Mouse (Mus musculus): ENCODE measurements around the gene Rftn2. TPM values are rescaled to one million over a fixed set of nuclear protein-coding genes. Genes with fewer than 3 reads are reported as not detected.
"Not testable (repeated sequence)": the region's sequence is repeated elsewhere in the genome, so short reads cannot be mapped to it uniquely, and the experiment has no call there.

Rftn2 gene
- polyA plus RNA-seq, 1 experiment, result not detected

DNA sequence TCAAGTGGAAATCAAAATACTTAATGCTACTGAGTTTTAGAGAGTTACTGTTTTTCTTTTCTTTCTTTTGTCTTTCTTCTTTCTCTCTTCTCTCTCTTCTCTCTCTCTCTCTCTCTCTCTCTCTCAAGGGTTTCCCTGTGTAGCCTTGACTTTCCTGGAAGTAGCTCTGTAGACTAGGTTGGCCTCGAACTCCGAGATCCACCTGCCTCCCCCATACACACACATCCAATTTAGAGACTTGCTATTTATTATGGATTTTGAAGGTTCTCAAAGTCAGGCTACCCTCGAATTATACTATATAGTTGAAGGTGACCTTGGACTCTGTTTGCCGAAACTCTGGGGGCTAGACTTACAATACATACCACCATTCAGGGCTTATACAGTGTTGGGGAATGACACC, 94.3 kb downstream of the Rftn2 start:
- Histone ChIP-seq H3K9me3 (no peaks in the 10 kb centered on the region), H3K36me3 (replicated peaks; ENCODE audit: low read length) (peaks cover 30% of the 10 kb centered on the region), H3K4me1 (peaks cover 27% of the 10 kb centered on the region), H3K27me3 (replicated peaks) (no peaks in the 10 kb centered on the region), H3K4me3 (replicated peaks) (peak overlapping the region; percentile 100)
- TF ChIP-seq FLI1 (IDR thresholded peaks at IDR 0.05; ENCODE audit: low read length), result no peak
- no peak for TF ChIP-seq GATA1 (IDR thresholded peaks at IDR 0.05; ENCODE audit: borderline replicate concordance, low read length)

DNA sequence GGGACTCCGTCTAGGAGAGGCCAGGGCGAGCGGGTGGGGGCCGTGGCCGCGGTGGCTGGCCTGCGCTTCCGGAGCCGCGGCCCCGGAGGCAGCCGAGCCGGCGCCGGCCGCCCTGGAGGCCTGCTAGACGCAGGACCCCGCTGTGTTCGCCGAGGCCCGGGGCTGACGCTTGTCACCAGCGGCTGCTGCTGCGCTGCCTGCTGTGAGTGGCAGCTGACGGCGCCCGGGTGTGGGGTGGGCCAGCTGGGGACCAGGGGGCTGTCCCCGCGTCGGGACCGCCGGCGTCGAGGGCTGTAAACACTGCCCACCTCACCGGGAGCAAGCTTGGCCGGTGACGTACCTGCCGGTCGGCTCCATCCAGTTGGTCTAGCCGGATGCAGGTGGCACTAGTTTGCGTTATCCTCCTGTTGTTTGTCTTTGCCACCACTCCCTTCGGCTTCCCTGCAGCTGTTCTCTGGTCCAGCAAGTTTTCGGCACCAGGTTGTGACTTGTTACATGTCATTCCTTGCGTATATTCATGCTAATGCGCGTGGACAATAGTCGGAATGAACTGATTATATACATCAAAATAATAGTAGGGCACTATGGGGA, 95.1 kb downstream of the Rftn2 start:
- H3K9me3 ChIP-seq, result no peaks in the 10 kb centered on the region

DNA sequence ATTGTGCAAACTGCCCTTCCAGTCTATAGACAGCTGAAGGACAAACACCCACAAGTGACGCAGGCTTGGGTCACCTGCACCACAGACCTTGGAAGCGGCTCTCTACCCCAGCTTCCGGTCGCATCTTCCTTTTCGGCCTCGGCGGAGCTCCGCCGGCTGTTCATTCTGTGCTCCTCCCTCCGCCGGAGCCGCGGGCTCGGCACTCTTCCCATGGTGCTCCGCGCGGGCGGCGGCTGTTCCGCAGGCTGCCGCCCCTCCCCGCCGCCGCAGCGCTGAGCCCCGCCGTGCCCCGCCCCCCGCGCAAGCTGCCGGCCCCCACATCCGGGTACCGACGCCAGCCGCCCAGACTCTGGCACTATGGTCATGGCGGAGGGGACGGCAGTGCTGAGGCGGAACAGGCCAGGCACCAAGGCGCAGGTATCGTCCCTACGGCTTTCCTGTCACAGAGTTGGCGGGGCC, 95.6 kb downstream of the Rftn2 start, which contains the start of gene Mob4:
Gene Mob4 (plus strand): TSS at position 289 of the 459 bp plus-strand sequence.
- TF ChIP-seq FLI1 (IDR thresholded peaks at IDR 0.05; ENCODE audit: low read length) (0 out of 2 replicates have a peak, but pooled peaks have one; percentile 17), GATA1 (IDR thresholded peaks at IDR 0.05; ENCODE audit: borderline replicate concordance, low read length) (no peak)
- Histone ChIP-seq H3K27me3 (replicated peaks) (no peaks in the 10 kb centered on the region), H3K4me3 (replicated peaks) (peak within 1 kb of the TSS; percentile 100), H3K36me3 (replicated peaks; ENCODE audit: low read length) (peaks cover 21% of the 10 kb centered on the region), H3K9me3 (no peaks in the 10 kb centered on the region), H3K4me1 (peaks cover 27% of the 10 kb centered on the region)

More for the DNA sequence above, 95.1 kb downstream of the Rftn2 start:
- Histone ChIP-seq H3K36me3 (replicated peaks; ENCODE audit: low read length) (peaks cover 24% of the 10 kb centered on the region), H3K4me1 (peaks cover 27% of the 10 kb centered on the region), H3K4me3 (replicated peaks) (peak overlapping the region; percentile 100), H3K27me3 (replicated peaks) (no peaks in the 10 kb centered on the region)
- TF ChIP-seq GATA1 (IDR thresholded peaks at IDR 0.05; ENCODE audit: borderline replicate concordance, low read length) (no peak), FLI1 (IDR thresholded peaks at IDR 0.05; ENCODE audit: low read length) (no peak)

DNA sequence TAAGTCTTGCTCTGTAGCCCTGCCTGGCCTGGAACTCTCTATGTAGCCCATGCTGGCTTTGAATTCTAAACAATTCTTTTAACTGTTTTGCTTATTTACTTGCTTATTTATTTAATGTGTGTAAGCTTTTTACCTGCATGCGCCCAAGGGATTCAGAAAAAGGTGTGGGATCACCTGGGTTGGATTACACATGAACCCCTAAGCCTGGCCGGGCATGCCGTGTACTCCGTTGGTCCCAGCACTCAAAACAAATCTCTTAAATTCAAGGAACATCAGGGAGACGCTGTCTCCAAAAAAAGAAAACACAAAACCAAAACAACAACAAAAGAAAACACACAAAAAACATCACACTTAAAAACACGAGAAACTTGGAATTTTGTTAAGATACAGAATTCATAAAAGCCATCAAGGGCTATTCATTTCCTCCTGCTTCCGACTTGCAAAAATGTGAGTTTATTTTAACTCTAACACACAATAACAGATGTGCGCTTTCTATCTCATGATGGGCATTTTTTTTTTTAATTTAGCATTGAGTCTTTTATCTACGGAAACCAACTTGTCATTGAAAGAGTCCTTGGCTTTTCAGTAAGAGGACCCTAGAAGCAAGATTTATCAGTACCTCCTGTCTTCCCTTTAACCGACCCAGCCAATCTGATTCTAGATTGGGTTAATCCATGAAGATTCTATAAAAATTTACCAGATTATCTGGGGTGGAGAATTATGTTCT, 96.2 kb downstream of the Rftn2 start:
- Histone ChIP-seq H3K27me3 (replicated peaks) (no peaks in the 10 kb centered on the region), H3K4me1 (peaks cover 22% of the 10 kb centered on the region), H3K36me3 (replicated peaks; ENCODE audit: low read length) (peaks cover 15% of the 10 kb centered on the region), H3K9me3 (no peaks in the 10 kb centered on the region), H3K4me3 (replicated peaks) (peak overlapping the region; percentile 100)
- TF ChIP-seq FLI1 (IDR thresholded peaks at IDR 0.05; ENCODE audit: low read length), result no peak
- no peak for TF ChIP-seq GATA1 (IDR thresholded peaks at IDR 0.05; ENCODE audit: borderline replicate concordance, low read length)

DNA sequence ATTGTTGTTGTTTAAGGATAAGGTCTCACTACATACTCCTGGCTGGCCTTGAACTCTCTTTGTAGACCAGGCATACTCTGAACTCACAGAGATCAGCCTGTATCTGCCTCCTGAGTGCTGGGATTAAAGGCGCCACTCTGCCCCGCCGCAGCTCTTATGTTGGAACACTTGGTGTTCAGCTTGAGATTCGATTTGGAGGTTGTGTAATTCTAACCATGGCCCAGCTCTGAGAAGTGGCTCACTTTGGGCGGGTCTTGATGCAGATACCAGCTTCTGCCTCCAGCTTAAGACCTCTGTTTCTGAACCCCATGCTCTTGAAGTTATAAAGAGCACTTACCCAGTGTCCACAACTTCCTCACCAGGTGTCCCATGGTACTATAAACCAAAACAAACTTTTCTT, 96.9 kb downstream of the Rftn2 start:
- Histone ChIP-seq H3K36me3 (replicated peaks; ENCODE audit: low read length) (peaks cover 11% of the 10 kb centered on the region), H3K27me3 (replicated peaks) (no peaks in the 10 kb centered on the region), H3K4me3 (replicated peaks) (no peak overlapping the region), H3K9me3 (no peaks in the 10 kb centered on the region), H3K4me1 (peaks cover 20% of the 10 kb centered on the region)
- TF ChIP-seq GATA1 (IDR thresholded peaks at IDR 0.05; ENCODE audit: borderline replicate concordance, low read length) (no peak), FLI1 (IDR thresholded peaks at IDR 0.05; ENCODE audit: low read length) (no peak)

DNA sequence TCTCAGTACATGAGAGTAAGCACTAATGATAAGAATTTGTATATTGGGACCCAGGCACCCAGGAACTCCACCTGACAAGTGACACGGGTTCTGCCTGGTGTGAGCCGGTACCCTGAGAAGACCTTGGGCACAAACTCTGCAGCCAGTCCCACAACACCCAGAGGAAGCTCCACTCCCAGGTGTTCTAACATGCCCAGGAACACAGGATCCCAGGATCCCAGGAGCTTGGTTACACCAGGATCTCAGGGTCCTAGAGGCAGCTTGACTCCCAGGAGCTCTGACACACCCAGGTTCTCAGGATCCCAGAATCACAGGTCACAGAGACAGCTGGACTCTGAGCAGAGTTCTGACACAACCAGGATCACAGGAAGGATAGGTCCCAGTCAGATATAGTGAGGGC, 102.4 kb downstream of the Rftn2 start:
- not testable (repeated sequence) for H3K27me3 ChIP-seq (replicated peaks); H3K9me3 ChIP-seq; H3K36me3 ChIP-seq (replicated peaks; ENCODE audit: low read length); H3K4me3 ChIP-seq (replicated peaks); H3K4me1 ChIP-seq

DNA sequence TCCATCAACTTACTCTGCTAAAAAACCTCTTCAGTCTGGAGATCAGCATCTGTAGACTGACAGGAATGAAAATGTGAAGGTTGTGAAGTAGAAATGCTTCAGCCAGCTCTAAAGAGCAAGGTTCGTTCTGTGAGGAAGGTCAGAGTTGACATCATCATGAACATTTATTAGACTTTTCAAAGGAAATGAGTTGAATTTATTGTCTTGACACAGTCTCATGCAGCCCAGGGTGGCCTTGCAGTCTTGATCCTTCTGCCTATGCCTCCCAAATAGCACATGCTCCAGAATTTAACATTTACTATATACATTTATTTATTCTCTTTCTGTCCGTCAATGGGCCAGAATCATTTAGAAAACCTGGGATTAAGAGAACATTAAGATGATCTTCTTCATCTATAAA, 103.0 kb downstream of the Rftn2 start:
- Histone ChIP-seq H3K4me3 (replicated peaks) (no peak overlapping the region), H3K36me3 (replicated peaks; ENCODE audit: low read length) (no peaks in the 10 kb centered on the region), H3K4me1 (no peaks in the 10 kb centered on the region), H3K9me3 (peaks cover 9% of the 10 kb centered on the region), H3K27me3 (replicated peaks) (no peaks in the 10 kb centered on the region)
- TF ChIP-seq GATA1 (IDR thresholded peaks at IDR 0.05; ENCODE audit: borderline replicate concordance, low read length) (no peak), FLI1 (IDR thresholded peaks at IDR 0.05; ENCODE audit: low read length) (no peak)

DNA sequence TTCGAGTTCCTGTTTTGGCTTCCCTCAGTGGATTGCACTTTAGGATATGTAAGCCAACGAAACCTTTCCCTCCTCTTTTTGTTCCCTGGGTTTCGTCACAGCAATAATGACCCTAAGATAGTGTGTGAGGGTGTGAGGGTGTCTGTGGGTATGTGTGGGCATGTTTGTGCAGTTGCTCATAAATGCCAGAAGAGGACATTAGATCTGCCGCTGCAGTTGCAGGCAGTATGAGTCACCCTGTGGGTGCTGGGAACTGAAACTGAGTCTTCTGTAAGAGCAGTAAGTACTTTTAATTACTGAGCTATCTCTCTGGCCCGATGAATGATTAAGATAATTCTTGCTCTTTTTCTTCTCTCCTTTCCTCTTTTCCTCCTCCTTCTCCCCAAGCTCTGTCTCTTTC, 103.5 kb downstream of the Rftn2 start:
- no peaks in the 10 kb centered on the region for H3K4me1 ChIP-seq
- TF ChIP-seq FLI1 (IDR thresholded peaks at IDR 0.05; ENCODE audit: low read length) (no peak), GATA1 (IDR thresholded peaks at IDR 0.05; ENCODE audit: borderline replicate concordance, low read length) (no peak)

More for the DNA sequence above, 103.5 kb downstream of the Rftn2 start:
- Histone ChIP-seq H3K27me3 (replicated peaks) (no peaks in the 10 kb centered on the region), H3K36me3 (replicated peaks; ENCODE audit: low read length) (no peaks in the 10 kb centered on the region), H3K9me3 (peaks cover 9% of the 10 kb centered on the region), H3K4me3 (replicated peaks) (no peak overlapping the region)

Other genes starting within 250 kb of the Rftn2 start
- gene Sf3b1, start 199.3 kb downstream of the Rftn2 start, polyA plus RNA-seq (2012; ENCODE audit: insufficient read depth, low replicate concordance), result 0.52 and 5.0 TPM in 2 replicates
- gene Coq10b, start 174.0 kb downstream of the Rftn2 start, polyA plus RNA-seq (2012; ENCODE audit: insufficient read depth, low replicate concordance), result 0.99 and 9.1 TPM in 2 replicates
- gene Hspe1, start 138.7 kb downstream of the Rftn2 start, polyA plus RNA-seq (2012; ENCODE audit: insufficient read depth, low replicate concordance), result 21.9 and 66.1 TPM in 2 replicates
- gene Hspd1, start 138.5 kb downstream of the Rftn2 start, polyA plus RNA-seq (2012; ENCODE audit: insufficient read depth, low replicate concordance), result 11.8 and 31.5 TPM in 2 replicates
- gene Mob4, start 95.6 kb downstream of the Rftn2 start, polyA plus RNA-seq (2012; ENCODE audit: insufficient read depth, low replicate concordance), result 7.0 TPM in 1 of 2 replicates, not detected in the other
- 0.58 and 2.5 TPM in 2 replicates for gene Mars2, start 10.4 kb upstream of the Rftn2 start, polyA plus RNA-seq (2012; ENCODE audit: insufficient read depth, low replicate concordance)
- not detected in 2 replicates for gene Boll, start 136.7 kb upstream of the Rftn2 start, polyA plus RNA-seq (2012; ENCODE audit: insufficient read depth, low replicate concordance)
- gene Plcl1, start 179.1 kb upstream of the Rftn2 start, polyA plus RNA-seq (2012; ENCODE audit: insufficient read depth, low replicate concordance), result 0.04 TPM in 1 of 2 replicates, not detected in the other